Mouse (Mus musculus) bone marrow, adult 2 months (tissue): Measurements from ENCODE around the gene Zfp579.

Experiments used
- CTCF ChIP-seq: fragments of 200-500 bp; IDR thresholded peaks from 2 replicates; pipeline ENCODE4 v1.5.1; 2011; ENCODE audit warnings: low read length, control low read depth; ENCODE audit not compliant: control insufficient read depth, insufficient read depth
- POLR2A ChIP-seq: fragments of 200-500 bp; IDR thresholded peaks from 2 replicates; pipeline ENCODE4 v1.6.1; 2011; ENCODE audit warnings: low read depth, mild to moderate bottlenecking, control low read depth, low read length, borderline replicate concordance; ENCODE audit not compliant: control insufficient read depth

- TF ChIP-seq CTCF (no peak), POLR2A (no peak)
Measured at GRCm38 (mm10) chr7:5033818-5034217, 37.9 kb upstream of the Zfp579 start, which contains the start of gene 4632433K11Rik.
